7 mouse cellular contexts compared by ENCODE assay signal in genomic region chr2:152048003-152048980, GRCm38 (mm10). TPM values are rescaled to one million over a fixed set of nuclear protein-coding genes. Genes with fewer than 3 reads are reported as not detected.
DNase-seq lines count a peak whose midpoint lies in the region; ATAC-seq and TF ChIP-seq lines count a peak whose summit lies in the region.

No protein-coding gene starts in this region.

- peak overlapping the region; percentile 41 for H3K4me3 ChIP-seq in left cerebral cortex, adult 2 months
- H3K4me3 ChIP-seq in embryonic facial prominence, embryonic 10.5 days = peak overlapping the region; percentile 67
- peak overlapping the region; percentile 43 for H3K4me3 ChIP-seq in hindbrain, embryonic 12.5 days
- H3K4me3 ChIP-seq in midbrain, embryonic 13.5 days (replicated peaks) = peak overlapping the region; percentile 47

- peaks cover 40% of the 10 kb centered on the region for H3K4me1 ChIP-seq in embryonic facial prominence, embryonic 10.5 days
- H3K4me1 ChIP-seq in hindbrain, embryonic 12.5 days = peaks cover 58% of the 10 kb centered on the region
- H3K4me1 ChIP-seq in midbrain, embryonic 13.5 days (replicated peaks) = peaks cover 62% of the 10 kb centered on the region

- intact Hi-C loops in left cerebral cortex, adult 2 months (cut with DNase I) = no loop called here

- no peak for DNase-seq in left cerebral cortex, adult 2 months (ENCODE audit: extremely low spot score in 1 of 2, low spot score in 2 of 2)
- no peak for DNase-seq in left cerebral cortex, adult 11 months (ENCODE audit: low spot score)
- DNase-seq in embryonic facial prominence, embryonic 10.5 days (ENCODE audit: low spot score) = peak; percentile 64
- DNase-seq in spleen, adult 12 weeks (ENCODE audit: low spot score) = no peak
- no peak for DNase-seq in ovary, postnatal 10 days (ENCODE audit: low spot score)

- peak overlapping the region; percentile 91 for H3K4me2 ChIP-seq in hindbrain, embryonic 12.5 days (replicated peaks)
- peak overlapping the region; percentile 86 for H3K4me2 ChIP-seq in midbrain, embryonic 13.5 days (replicated peaks)

- H3K27me3 ChIP-seq in embryonic facial prominence, embryonic 10.5 days (replicated peaks; ENCODE audit: low read depth, poor library complexity, severe bottlenecking) = peaks cover 90% of the 10 kb centered on the region
- peaks cover 34% of the 10 kb centered on the region for H3K27me3 ChIP-seq in hindbrain, embryonic 12.5 days
- peaks cover 7% of the 10 kb centered on the region for H3K27me3 ChIP-seq in midbrain, embryonic 13.5 days

- no peak for TF ChIP-seq CTCF in left cerebral cortex, adult 2 months (IDR thresholded peaks at IDR 0.05)

- peak overlapping the region; percentile 72 for H3K9ac ChIP-seq in hindbrain, embryonic 12.5 days
- peak overlapping the region; percentile 81 for H3K9ac ChIP-seq in midbrain, embryonic 13.5 days (replicated peaks)

- under 1% methylated on average over 82 of the region's 82 CpGs for WGBS in embryonic facial prominence, embryonic 10.5 days
- 1% methylated on average over 58 of the region's 82 CpGs for WGBS in hindbrain, embryonic 12.5 days
- WGBS in midbrain, embryonic 13.5 days = under 1% methylated on average over 75 of the region's 82 CpGs

- H3K9me3 ChIP-seq in embryonic facial prominence, embryonic 10.5 days = no peaks in the 10 kb centered on the region
- H3K9me3 ChIP-seq in hindbrain, embryonic 12.5 days (replicated peaks) = no peaks in the 10 kb centered on the region
- H3K9me3 ChIP-seq in midbrain, embryonic 13.5 days = no peaks in the 10 kb centered on the region

- ATAC-seq in hindbrain, embryonic 12.5 days (ENCODE audit: low FRiP score) = peak; percentile 70
- ATAC-seq in midbrain, embryonic 13.5 days = peak; percentile 65

- H3K27ac ChIP-seq in left cerebral cortex, adult 2 months = no peak overlapping the region
- peak overlapping the region; percentile 85 for H3K27ac ChIP-seq in embryonic facial prominence, embryonic 10.5 days (replicated peaks)
- H3K27ac ChIP-seq in hindbrain, embryonic 12.5 days = peak overlapping the region; percentile 96
- H3K27ac ChIP-seq in midbrain, embryonic 13.5 days = peak overlapping the region; percentile 94

- H3K36me3 ChIP-seq in embryonic facial prominence, embryonic 10.5 days (replicated peaks) = no peaks in the 10 kb centered on the region
- H3K36me3 ChIP-seq in hindbrain, embryonic 12.5 days = no peaks in the 10 kb centered on the region
- H3K36me3 ChIP-seq in midbrain, embryonic 13.5 days = no peaks in the 10 kb centered on the region

RNA-seq across cellular contexts. Expression of gene Scrt2, which starts 33.0 kb away (rescaled TPM):
- 10 to 100 TPM; 18.7 to 23.9 TPM for total RNA-seq in left cerebral cortex, adult 2 months (2021)
- polyA plus RNA-seq in embryonic facial prominence, embryonic 10.5 days (2016; fragmentation: Nextera tagmentation; extraction: Ambion mirVana) = 0.93 and 1.5 TPM in 2 replicates
- 26.8 and 28.3 TPM in 2 replicates for polyA plus RNA-seq in hindbrain, embryonic 12.5 days (2016; fragmentation: Nextera tagmentation; extraction: Ambion mirVana)
- 16.3 and 20.0 TPM in 2 replicates for polyA plus RNA-seq in midbrain, embryonic 13.5 days (2015; fragmentation: Nextera tagmentation; extraction: Ambion mirVana)

RNA-seq across cellular contexts. Expression of gene Slc52a3, which starts 52.0 kb away (rescaled TPM):
- 1 to 10 TPM; 2.6 to 2.9 TPM for total RNA-seq in left cerebral cortex, adult 2 months (2021)
- polyA plus RNA-seq in embryonic facial prominence, embryonic 10.5 days (2016; fragmentation: Nextera tagmentation; extraction: Ambion mirVana) = 0.63 and 0.80 TPM in 2 replicates
- 1.5 TPM in 2 replicates for polyA plus RNA-seq in hindbrain, embryonic 12.5 days (2016; fragmentation: Nextera tagmentation; extraction: Ambion mirVana)
- 0.55 and 0.99 TPM in 2 replicates for polyA plus RNA-seq in midbrain, embryonic 13.5 days (2015; fragmentation: Nextera tagmentation; extraction: Ambion mirVana)

RNA-seq across cellular contexts. Expression of gene Srxn1, which starts 57.0 kb away (rescaled TPM):
- total RNA-seq in left cerebral cortex, adult 2 months (2021) = 100 to 1,000 TPM in 1 of 2 experiments, 10 to 100 TPM in 1; 98.3 to 114 TPM
- 10.7 and 12.4 TPM in 2 replicates for polyA plus RNA-seq in embryonic facial prominence, embryonic 10.5 days (2016; fragmentation: Nextera tagmentation; extraction: Ambion mirVana)
- 13.8 and 15.3 TPM in 2 replicates for polyA plus RNA-seq in hindbrain, embryonic 12.5 days (2016; fragmentation: Nextera tagmentation; extraction: Ambion mirVana)
- 13.4 and 14.9 TPM in 2 replicates for polyA plus RNA-seq in midbrain, embryonic 13.5 days (2015; fragmentation: Nextera tagmentation; extraction: Ambion mirVana)
